Mouse (Mus musculus) MEL (cell line): ENCODE results near the gene Ramac. TPM values are rescaled to one million over a fixed set of nuclear protein-coding genes. Genes with fewer than 3 reads are reported as not detected.

Experiments used
- DNase-seq: peaks from one replicate; pipeline ENCODE4 v3.0.0; 2011; ENCODE audit warnings: low read depth, low spot score
- H3K27ac ChIP-seq: 2 replicates; pipeline ENCODE4 v1.5.1; 2012; ENCODE audit warnings: low read depth, mild to moderate bottlenecking, control low read depth, low read length, moderate library complexity; ENCODE audit not compliant: control insufficient read depth
- H3K27me3 ChIP-seq, 2 experiments: fragments of 150-350 bp in 1 of 2; sonication (generic) in 1 of 2; 2 replicates each; pipeline ENCODE4 v1.6.1; 2012; ENCODE audit warnings: low read length in 2 of 2, mild to moderate bottlenecking in 2 of 2, improper control_type of control experiment in 1 of 2, moderate library complexity in 1 of 2; ENCODE audit not compliant: insufficient read depth in 2 of 2, control insufficient read depth in 1 of 2
- H3K36me3 ChIP-seq, 2 experiments: 2 replicates each; pipeline ENCODE4 v1.6.1; 2012 to 2014; ENCODE audit warnings: low read length in 2 of 2, improper control_type of control experiment in 1 of 2, inconsistent platforms in 1 of 2, mild to moderate bottlenecking in 1 of 2; ENCODE audit not compliant: insufficient read depth in 2 of 2, control insufficient read depth in 1 of 2
- H3K4me1 ChIP-seq, 2 experiments: fragments of 150-350 bp in 1 of 2; sonication (generic) in 1 of 2; 2 replicates each; pipeline ENCODE4 v1.6.1; 2012; ENCODE audit warnings: low read length in 2 of 2, improper control_type of control experiment in 1 of 2, mild to moderate bottlenecking in 1 of 2; ENCODE audit not compliant: insufficient read depth in 2 of 2, control insufficient read depth in 1 of 2
- H3K4me3 ChIP-seq, 2 experiments: fragments of 150-350 bp in 1 of 2; sonication (generic) in 1 of 2; 2 replicates each; pipeline ENCODE4 v1.5.1; 2012; ENCODE audit warnings: low read depth in 2 of 2, low read length in 2 of 2, mild to moderate bottlenecking in 2 of 2, moderate library complexity in 2 of 2, control low read depth in 1 of 2, improper control_type of control experiment in 1 of 2; ENCODE audit not compliant: control insufficient read depth in 1 of 2, insufficient read depth in 1 of 2
- H3K79me2 ChIP-seq: 2 replicates; pipeline ENCODE4 v1.6.1; 2012; ENCODE audit warnings: mild to moderate bottlenecking, low read length, moderate library complexity; ENCODE audit not compliant: control insufficient read depth, poor library complexity, insufficient read depth
- H3K9ac ChIP-seq: 2 replicates; pipeline ENCODE4 v1.6.1; 2012; ENCODE audit warnings: low read depth, mild to moderate bottlenecking, control low read depth, low read length, moderate library complexity; ENCODE audit not compliant: control insufficient read depth, poor library complexity, severe bottlenecking
- H3K9me3 ChIP-seq: fragments of 150-350 bp; sonication (generic); replicated peaks from 2 replicates; pipeline ENCODE4 v1.6.1; 2012; ENCODE audit warnings: mild to moderate bottlenecking, low read length, improper control_type of control experiment, moderate library complexity; ENCODE audit not compliant: insufficient read depth
- BHLHE40 ChIP-seq: IDR thresholded peaks from 2 replicates; pipeline ENCODE4 v1.6.1; 2012; ENCODE audit warnings: low read depth, mild to moderate bottlenecking, inconsistent platforms, low read length, improper control_type of control experiment, borderline replicate concordance
- CHD2 ChIP-seq: IDR thresholded peaks from 2 replicates; pipeline ENCODE4 v1.6.1; 2011; ENCODE audit warnings: low read length, improper control_type of control experiment
- CTCF ChIP-seq, 3 experiments: IDR thresholded peaks in 2 of 3; conservative IDR thresholded peaks in 1 of 3; 2 replicates each; pipeline ENCODE4 v1.5.1; 2011 to 2012; ENCODE audit warnings: low read length in 3 of 3, low read depth in 2 of 3, mild to moderate bottlenecking in 2 of 3, improper control_type of control experiment in 1 of 3, inconsistent platforms in 1 of 3, mixed read lengths in 1 of 3, moderate library complexity in 1 of 3; ENCODE audit not compliant: control insufficient read depth in 1 of 3, insufficient read depth in 1 of 3, poor library complexity in 1 of 3, severe bottlenecking in 1 of 3
- ETS1 ChIP-seq: IDR thresholded peaks from 2 replicates; pipeline ENCODE4 v1.6.1; 2012; ENCODE audit warnings: low read depth, mild to moderate bottlenecking, inconsistent platforms, low read length, improper control_type of control experiment, moderate library complexity
- GABPA ChIP-seq: IDR thresholded peaks from 2 replicates; pipeline ENCODE4 v1.6.1; 2012; ENCODE audit warnings: low read depth, mild to moderate bottlenecking, inconsistent platforms, low read length, improper control_type of control experiment, moderate library complexity
- GATA1 ChIP-seq: IDR thresholded peaks from 2 replicates; pipeline ENCODE4 v1.6.1; 2011; ENCODE audit warnings: low read depth, low read length, improper control_type of control experiment
- HCFC1 ChIP-seq: IDR thresholded peaks from 2 replicates; pipeline ENCODE4 v1.6.1; 2012; ENCODE audit warnings: low read depth, mild to moderate bottlenecking, inconsistent platforms, low read length, improper control_type of control experiment, moderate library complexity
- JUND ChIP-seq: IDR thresholded peaks from 2 replicates; pipeline ENCODE4 v1.6.1; 2011; ENCODE audit warnings: low read depth, mild to moderate bottlenecking, improper control_type of control experiment, low read length
- KAT2A ChIP-seq: conservative IDR thresholded peaks from 2 replicates; pipeline ENCODE4 v1.6.1; 2012; ENCODE audit warnings: low read depth, low read length, improper control_type of control experiment, inconsistent platforms
- MAFK ChIP-seq: IDR thresholded peaks from 2 replicates; pipeline ENCODE4 v1.6.1; 2011; ENCODE audit warnings: low read depth, mild to moderate bottlenecking, low read length, improper control_type of control experiment, borderline replicate concordance
- MAX ChIP-seq: IDR thresholded peaks from 2 replicates; pipeline ENCODE4 v1.6.1; 2011; ENCODE audit warnings: low read length, improper control_type of control experiment
- MAZ ChIP-seq: IDR thresholded peaks from 2 replicates; pipeline ENCODE4 v1.6.1; 2012; ENCODE audit warnings: low read depth, mild to moderate bottlenecking, inconsistent platforms, low read length, improper control_type of control experiment
- MXI1 ChIP-seq: IDR thresholded peaks from 2 replicates; pipeline ENCODE4 v1.6.1; 2011; ENCODE audit warnings: mild to moderate bottlenecking, low read depth, low read length, improper control_type of control experiment
- MYB ChIP-seq: IDR thresholded peaks from 2 replicates; pipeline ENCODE4 v1.6.1; 2011; ENCODE audit warnings: mild to moderate bottlenecking, low read depth, low read length, improper control_type of control experiment
- MYC ChIP-seq: IDR thresholded peaks from 2 replicates; pipeline ENCODE4 v1.6.1; 2011; ENCODE audit warnings: low read depth, mild to moderate bottlenecking, low read length, improper control_type of control experiment, moderate library complexity
- NELFE ChIP-seq: IDR thresholded peaks from 2 replicates; pipeline ENCODE4 v1.6.1; 2011; ENCODE audit warnings: low read depth, low read length, improper control_type of control experiment
- POLR2A ChIP-seq, 2 experiments: IDR thresholded peaks; 2 replicates each; pipeline ENCODE4 v1.6.1; 2011 to 2012; ENCODE audit warnings: low read length in 2 of 2, mild to moderate bottlenecking in 2 of 2, control low read depth in 1 of 2, improper control_type of control experiment in 1 of 2, low read depth in 1 of 2, moderate library complexity in 1 of 2; ENCODE audit not compliant: control insufficient read depth in 1 of 2, insufficient read depth in 1 of 2, poor library complexity in 1 of 2
- POLR2AphosphoS5 ChIP-seq: IDR thresholded peaks from 2 replicates; pipeline ENCODE4 v1.6.1; 2012; ENCODE audit warnings: low read depth, borderline replicate concordance, mild to moderate bottlenecking, inconsistent platforms, low read length, moderate library complexity, mixed read lengths
- RAD21 ChIP-seq: IDR thresholded peaks from 2 replicates; pipeline ENCODE4 v1.6.1; 2011; ENCODE audit warnings: mild to moderate bottlenecking, low read depth, low read length, improper control_type of control experiment
- RCOR1 ChIP-seq: IDR thresholded peaks from 2 replicates; pipeline ENCODE4 v1.6.1; 2012; ENCODE audit warnings: low read depth, mild to moderate bottlenecking, inconsistent platforms, low read length, improper control_type of control experiment
- TAL1 ChIP-seq: IDR thresholded peaks from 2 replicates; pipeline ENCODE4 v1.6.1; 2012; ENCODE audit warnings: mild to moderate bottlenecking, inconsistent platforms, low read length, moderate library complexity, mixed read lengths
- TBP ChIP-seq: IDR thresholded peaks from 2 replicates; pipeline ENCODE4 v1.8.0; 2011; ENCODE audit warnings: low read depth, low read length, improper control_type of control experiment
- TCF12 ChIP-seq: IDR thresholded peaks from 2 replicates; pipeline ENCODE4 v1.6.1; 2014; ENCODE audit warnings: low read depth, mild to moderate bottlenecking, inconsistent platforms, low read length, improper control_type of control experiment, moderate library complexity
- UBTF ChIP-seq: IDR thresholded peaks from 2 replicates; pipeline ENCODE4 v1.6.1; 2012; ENCODE audit warnings: low read depth, mild to moderate bottlenecking, inconsistent platforms, low read length, improper control_type of control experiment, moderate library complexity, borderline replicate concordance; ENCODE audit not compliant: insufficient read depth
- ZKSCAN1 ChIP-seq: IDR thresholded peaks from 2 replicates; pipeline ENCODE4 v1.6.1; 2012; ENCODE audit warnings: low read depth, mild to moderate bottlenecking, inconsistent platforms, low read length, improper control_type of control experiment, moderate library complexity
- ZMIZ1 ChIP-seq: IDR thresholded peaks from 2 replicates; pipeline ENCODE4 v1.6.1; 2012; ENCODE audit warnings: low read depth, mild to moderate bottlenecking, inconsistent platforms, low read length, improper control_type of control experiment, moderate library complexity
- ZNF384 ChIP-seq: IDR thresholded peaks from 2 replicates; pipeline ENCODE4 v1.6.1; 2012; ENCODE audit warnings: low read depth, mild to moderate bottlenecking, inconsistent platforms, low read length, improper control_type of control experiment
- polyA plus RNA-seq, 2 experiments: library from polyadenylated mRNA; stranded (reverse) in 1 of 2; unstranded in 1 of 2; fragments of >175 nt in 1 of 2; fragments of >200 nt in 1 of 2; gene quantifications; 2 replicates each; pipeline versions ENCODE4 v1.2.1 to v1.2.4; 2012; ENCODE audit warnings: low replicate concordance in 2 of 2, low read depth in 1 of 2; ENCODE audit not compliant: insufficient read length in 2 of 2, insufficient read depth in 1 of 2, missing spikeins in 1 of 2
- total RNA-seq: library from RNA; depleted of rRNA; stranded (reverse); fragments of 300-350 nt; gene quantifications from 2 replicates; pipeline ENCODE4 v1.2.3, GENCODE M21; 2012

The Ramac gene
- total and polyA plus RNA-seq, 3 experiments = 33.9 to 44.0 TPM; not detected in 1

DNA sequence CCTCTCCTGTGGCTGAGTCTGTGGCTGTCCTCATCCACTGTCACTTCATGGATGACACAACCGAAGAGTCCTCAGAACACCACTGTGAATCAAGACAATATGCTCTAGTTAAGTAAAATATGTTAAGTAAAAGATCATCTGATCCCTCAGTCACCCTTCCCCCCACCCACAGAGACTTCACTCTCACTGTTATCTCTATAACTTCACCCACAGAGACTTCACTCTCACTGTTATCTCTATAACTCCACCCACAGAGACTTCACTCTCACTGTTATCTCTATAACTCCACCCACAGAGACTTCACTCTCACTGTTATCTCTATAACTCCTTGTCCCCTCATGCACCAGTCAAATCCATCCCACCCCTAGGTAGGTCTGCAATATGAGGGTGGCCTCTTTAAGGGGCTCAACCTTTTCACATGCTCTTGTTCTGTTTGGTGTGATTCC is 43.5 kb upstream of the Ramac start (continued):
- peak in 1 of 2 experiments; percentile 66; a peak in 2 of 4 replicates for TF ChIP-seq POLR2A (IDR thresholded peaks at IDR 0.05; ENCODE audit: control insufficient read depth in 1 of 2, insufficient read depth in 1 of 2, low read depth in 1 of 2, low read length in 2 of 2, poor library complexity in 1 of 2)
- no peak for TF ChIP-seq CTCF (IDR thresholded peaks at IDR 0.05 in 2 of 3, conservative IDR thresholded peaks at IDR 0.05 in 1 of 3; ENCODE audit: control insufficient read depth in 1 of 3, insufficient read depth in 1 of 3, low read depth in 2 of 3, low read length in 3 of 3, poor library complexity in 1 of 3, severe bottlenecking in 1 of 3)
- TF ChIP-seq UBTF = no peak
- TF ChIP-seq GATA1 = peak; percentile 96; the same call in 1 of the 2 replicates
- TF ChIP-seq HCFC1 = 0 out of 2 replicates have a peak, but pooled peaks have one; percentile 33
- TF ChIP-seq KAT2A = 0 out of 2 replicates have a peak, but pooled peaks have one; percentile 39
- TF ChIP-seq ZMIZ1 = peak; percentile 26; the same call in 1 of the 2 replicates
- TF ChIP-seq MYC = peak; percentile 75; the same call in 1 of the 2 replicates
- no peak for TF ChIP-seq MAX
- no peak; the same call in 1 of the 2 replicates for TF ChIP-seq ZNF384
- peak; percentile 90 for TF ChIP-seq ETS1
- TF ChIP-seq MXI1 = no peak
- peak; percentile 92 for TF ChIP-seq TCF12
- peak; percentile 60; the same call in 1 of the 2 replicates for TF ChIP-seq MYB
- no peak for TF ChIP-seq GABPA
- peak; percentile 73 for TF ChIP-seq CHD2
- TF ChIP-seq BHLHE40 = 0 out of 2 replicates have a peak, but pooled peaks have one; percentile 53
- TF ChIP-seq TBP = peak; percentile 64
- peak; percentile 82 for TF ChIP-seq RCOR1

DNA sequence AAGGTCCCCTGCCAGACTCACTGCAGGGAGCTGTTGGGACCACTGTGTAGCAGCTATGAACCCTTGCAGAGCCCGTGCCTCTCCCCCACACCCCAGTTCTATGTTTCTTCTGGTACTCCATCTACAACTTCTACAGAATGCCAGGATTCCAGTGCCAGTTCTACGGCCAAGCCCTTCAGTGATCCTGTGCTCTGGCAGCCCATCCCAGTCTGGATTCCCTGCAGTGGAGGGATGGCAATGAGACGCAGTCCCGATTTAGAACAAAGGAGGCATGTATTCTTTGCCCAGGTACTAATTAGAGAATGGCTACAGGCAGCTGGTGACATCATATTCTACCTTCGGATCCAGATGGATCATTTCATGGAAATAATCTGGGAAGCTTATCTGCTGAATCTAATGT is 41.5 kb upstream of the Ramac start:
- Histone ChIP-seq H3K4me1 (peaks cover 18 to 30% of the 10 kb centered on the region in 2 experiments), H3K27ac (no peak overlapping the region), H3K27me3 (no peaks in the 10 kb centered on the region), H3K36me3 (peaks cover 0 to 42% of the 10 kb centered on the region in 2 experiments; a peak in 2 of 4 replicates), H3K9ac (no peak overlapping the region), H3K4me3 (no peak overlapping the region), H3K79me2 (peaks cover 9% of the 10 kb centered on the region), H3K9me3 (no peaks in the 10 kb centered on the region)
- DNase-seq = no peak
- TF ChIP-seq TBP (no peak), RAD21 (no peak), MAFK (no peak), ZMIZ1 (no peak), TAL1 (no peak), CTCF (IDR thresholded peaks at IDR 0.05 in 2 of 3, conservative IDR thresholded peaks at IDR 0.05 in 1 of 3; ENCODE audit: control insufficient read depth in 1 of 3, insufficient read depth in 1 of 3, low read depth in 2 of 3, low read length in 3 of 3, poor library complexity in 1 of 3, severe bottlenecking in 1 of 3) (no peak), NELFE (no peak), HCFC1 (no peak), MAX (no peak), MAZ (no peak), POLR2AphosphoS5 (no peak), GATA1 (no peak), MYB (no peak), ZKSCAN1 (no peak), JUND (no peak)
